Mouse (Mus musculus) heart, embryonic 16.5 days (tissue): ENCODE measurements around the gene Tcf7. TPM values are rescaled to one million over a fixed set of nuclear protein-coding genes. Genes with fewer than 3 reads are reported as not detected.

ENCODE experiments used
- ATAC-seq: fragments of 200-750 bp; cut with Nextera tagmentation; replicated peaks from 2 replicates; pipeline ENCODE4 v1.8.0; 2017; ENCODE audit warnings: moderate number of reproducible peaks; ENCODE audit not compliant: insufficient read depth, low FRiP score; ENCODE audit errors: extremely low read depth
- H3K27ac ChIP-seq: fragments of 300-500 bp; sonication (generic); 2 replicates; pipeline ENCODE4 v1.5.1; 2014; ENCODE audit warnings: mild to moderate bottlenecking, low read length, control low read depth, moderate library complexity
- H3K27me3 ChIP-seq: fragments of 300-500 bp; sonication (generic); 2 replicates; pipeline ENCODE4 v1.6.1; 2014; ENCODE audit warnings: low read length, mixed read lengths; ENCODE audit not compliant: control insufficient read depth, insufficient read depth
- H3K36me3 ChIP-seq: fragments of 300-500 bp; sonication (generic); 2 replicates; pipeline ENCODE4 v1.6.1; 2014; ENCODE audit not compliant: control insufficient read depth, insufficient read depth
- H3K4me1 ChIP-seq: fragments of 300-500 bp; sonication (generic); 2 replicates; pipeline ENCODE4 v1.6.1; 2014; ENCODE audit warnings: low read length, mixed read lengths; ENCODE audit not compliant: control insufficient read depth, insufficient read depth
- H3K4me2 ChIP-seq: fragments of 300-500 bp; sonication (generic); 2 replicates; pipeline ENCODE4 v1.6.1; 2014; ENCODE audit warnings: low read depth, mild to moderate bottlenecking, control low read depth, low read length
- H3K4me3 ChIP-seq: fragments of 300-500 bp; sonication (generic); 2 replicates; pipeline ENCODE4 v1.5.1; 2014; ENCODE audit warnings: mild to moderate bottlenecking, control low read depth, low read length
- H3K9ac ChIP-seq: fragments of 300-500 bp; sonication (generic); 2 replicates; pipeline ENCODE4 v1.6.1; 2014; ENCODE audit warnings: low read length, control low read depth
- H3K9me3 ChIP-seq: fragments of 300-500 bp; sonication (generic); replicated peaks from 2 replicates; pipeline ENCODE4 v1.6.1; 2016; ENCODE audit warnings: low read length; ENCODE audit not compliant: control insufficient read depth
- WGBS: fragments of 180-500 bp; shearing (Covaris S2); extraction: QIAGEN DNeasy Blood & Tissue Kit; methylation state at CpG from one replicate; pipeline ENCODE4 v1.1.7; 2014; 5-methylcytosine and 5-hydroxymethylcytosine counted together
- polyA plus RNA-seq: library from polyadenylated mRNA; unstranded; fragments of >200 nt; fragmentation: Nextera tagmentation; extraction: Ambion mirVana; gene quantifications from 2 replicates; pipeline ENCODE4 v1.2.1, GENCODE M21; 2015

The Tcf7 gene
- polyA plus RNA-seq, 1 experiment from 2014 or later = 65.0 TPM

DNA sequence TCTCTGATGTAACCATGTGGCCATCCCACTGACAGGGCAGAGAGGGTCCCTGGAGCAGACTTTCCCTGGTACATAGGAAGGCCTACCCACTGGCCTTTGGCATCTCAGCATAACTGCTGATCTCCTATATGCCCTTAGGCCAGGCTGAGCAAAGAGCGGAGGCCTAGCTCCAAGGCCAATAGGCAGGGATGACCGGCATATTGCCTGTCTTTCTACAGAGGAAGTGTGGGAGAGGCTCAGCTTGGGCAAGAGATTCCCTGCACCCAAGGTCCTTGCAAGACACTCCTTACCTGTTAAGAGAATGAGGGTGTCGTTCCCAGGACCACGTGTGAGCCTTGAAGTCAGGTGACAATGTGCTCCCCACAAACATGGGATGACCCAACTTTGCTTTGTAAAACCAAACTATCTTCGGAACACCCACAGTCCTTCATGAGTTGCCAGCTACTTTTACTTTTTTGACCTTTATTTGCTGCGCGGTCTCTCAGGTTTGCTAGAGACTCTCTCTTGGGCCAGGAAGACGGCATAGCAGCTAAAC is 3.1 kb downstream of the Tcf7 start:
- H3K4me1 ChIP-seq = peaks cover 19% of the 10 kb centered on the region
- 91% methylated on average over 8 of the region's 8 CpGs for WGBS
- 0 out of 2 replicates have a peak overlapping the region, but pooled peaks have one; percentile 2 for H3K4me2 ChIP-seq
- no peak for ATAC-seq
- H3K9me3 ChIP-seq = no peaks in the 10 kb centered on the region
- no peak overlapping the region; the same call in 1 of the 2 replicates for H3K9ac ChIP-seq
- H3K27ac ChIP-seq = no peak overlapping the region
- peak overlapping the region; percentile 76 for H3K4me3 ChIP-seq
- peaks cover 10% of the 10 kb centered on the region for H3K27me3 ChIP-seq
- no peaks in the 10 kb centered on the region for H3K36me3 ChIP-seq

- WGBS = 91% methylated on average over 6 of the region's 6 CpGs
- Histone ChIP-seq H3K4me1 (peaks cover 15% of the 10 kb centered on the region), H3K4me2 (no peak overlapping the region), H3K27ac (no peak overlapping the region), H3K4me3 (peak overlapping the region; percentile 20; the same call in 1 of the 2 replicates), H3K9ac (no peak overlapping the region; the same call in 1 of the 2 replicates), H3K27me3 (0 out of 2 replicates have a peak, but pooled peaks cover 7% of the 10 kb centered on the region), H3K9me3 (no peaks in the 10 kb centered on the region), H3K36me3 (no peaks in the 10 kb centered on the region)
- no peak for ATAC-seq
Observed at GRCm38 (mm10) chr11:52278991-52279390, 3.8 kb downstream of the Tcf7 start.

- H3K4me2 ChIP-seq = peak overlapping the region; percentile 13; the same call in 1 of the 2 replicates
- no peaks in the 10 kb centered on the region for H3K36me3 ChIP-seq
- H3K27me3 ChIP-seq = 0 out of 2 replicates have a peak, but pooled peaks cover 7% of the 10 kb centered on the region
- H3K4me3 ChIP-seq = peak overlapping the region; percentile 0; the same call in 1 of the 2 replicates
- no peaks in the 10 kb centered on the region for H3K9me3 ChIP-seq
- peaks cover 11% of the 10 kb centered on the region for H3K4me1 ChIP-seq
- peak overlapping the region; percentile 54; the same call in 1 of the 2 replicates for H3K9ac ChIP-seq
- no peak for ATAC-seq
- no peak overlapping the region for H3K27ac ChIP-seq
- WGBS = 90% methylated on average over 3 of the region's 3 CpGs
Observed at GRCm38 (mm10) chr11:52278164-52278563, 4.7 kb downstream of the Tcf7 start.

- H3K36me3 ChIP-seq = no peaks in the 10 kb centered on the region
- peak overlapping the region; percentile 0; the same call in 1 of the 2 replicates for H3K4me3 ChIP-seq
- peak overlapping the region; percentile 13; the same call in 1 of the 2 replicates for H3K4me2 ChIP-seq
- no peaks in the 10 kb centered on the region for H3K9me3 ChIP-seq
- H3K27me3 ChIP-seq = 0 out of 2 replicates have a peak, but pooled peaks cover 7% of the 10 kb centered on the region
- no peak for ATAC-seq
- peaks cover 15% of the 10 kb centered on the region for H3K4me1 ChIP-seq
- no peak overlapping the region for H3K9ac ChIP-seq
- H3K27ac ChIP-seq = no peak overlapping the region
- WGBS = 88% methylated on average over 6 of the region's 6 CpGs
Observed at GRCm38 (mm10) chr11:52277433-52278150, 5.2 kb downstream of the Tcf7 start.

- Histone ChIP-seq H3K4me3 (peak overlapping the region; percentile 11; the same call in 1 of the 2 replicates), H3K27ac (no peak overlapping the region; the same call in 1 of the 2 replicates), H3K4me1 (peaks cover 21% of the 10 kb centered on the region), H3K9me3 (no peaks in the 10 kb centered on the region), H3K4me2 (peak overlapping the region; percentile 15; the same call in 1 of the 2 replicates), H3K9ac (peak overlapping the region; percentile 16; the same call in 1 of the 2 replicates), H3K36me3 (no peaks in the 10 kb centered on the region), H3K27me3 (0 out of 2 replicates have a peak, but pooled peaks cover 6% of the 10 kb centered on the region)
- WGBS = 92% methylated on average over 8 of the region's 8 CpGs
- no peak for ATAC-seq
Observed at GRCm38 (mm10) chr11:52276961-52277391, 5.8 kb downstream of the Tcf7 start.

- Histone ChIP-seq H3K4me1 (peaks cover 23% of the 10 kb centered on the region), H3K27me3 (no peaks in the 10 kb centered on the region), H3K36me3 (no peaks in the 10 kb centered on the region), H3K4me2 (no peak overlapping the region), H3K4me3 (no peak overlapping the region), H3K9ac (0 out of 2 replicates have a peak overlapping the region, but pooled peaks have one; percentile 6), H3K9me3 (no peaks in the 10 kb centered on the region), H3K27ac (peak overlapping the region; percentile 43)
- 76% methylated on average over 9 of the region's 9 CpGs for WGBS
- peak; percentile 21; the same call in 1 of the 2 replicates for ATAC-seq
Observed at GRCm38 (mm10) chr11:52275774-52276555, 6.8 kb downstream of the Tcf7 start.

- ATAC-seq = peak; percentile 43
- Histone ChIP-seq H3K27ac (peak overlapping the region; percentile 35; the same call in 1 of the 2 replicates), H3K4me1 (peaks cover 23% of the 10 kb centered on the region), H3K36me3 (no peaks in the 10 kb centered on the region), H3K9me3 (no peaks in the 10 kb centered on the region), H3K27me3 (no peaks in the 10 kb centered on the region), H3K4me2 (no peak overlapping the region), H3K4me3 (no peak overlapping the region), H3K9ac (peak overlapping the region; percentile 11; the same call in 1 of the 2 replicates)
- WGBS = 68% methylated on average over 8 of the region's 8 CpGs
Observed at GRCm38 (mm10) chr11:52275366-52275765, 7.4 kb downstream of the Tcf7 start.

- H3K36me3 ChIP-seq = no peaks in the 10 kb centered on the region
- peak overlapping the region; percentile 35 for H3K27ac ChIP-seq
- ATAC-seq = no peak
- 72% methylated on average over 20 of the region's 20 CpGs for WGBS
- H3K4me3 ChIP-seq = no peak overlapping the region
- no peaks in the 10 kb centered on the region for H3K27me3 ChIP-seq
- H3K4me2 ChIP-seq = no peak overlapping the region
- no peaks in the 10 kb centered on the region for H3K9me3 ChIP-seq
- peak overlapping the region; percentile 11; the same call in 1 of the 2 replicates for H3K9ac ChIP-seq
- peaks cover 30% of the 10 kb centered on the region for H3K4me1 ChIP-seq
Observed at GRCm38 (mm10) chr11:52274456-52275112, 8.2 kb downstream of the Tcf7 start.
